Mouse (Mus musculus) ES-E14 (cell line): Measurements from ENCODE around the gene Plac9a. TPM values are rescaled to one million over a fixed set of nuclear protein-coding genes. Genes with fewer than 3 reads are reported as not detected.
A peak's percentile ranks its signal among the peaks of the same experiment; 100 is the strongest.

Experiments used
- DNase-seq: peaks from one replicate; pipeline ENCODE4 v3.0.0-alpha.2; 2013; ENCODE audit warnings: low read depth, low spot score
- H3K27ac ChIP-seq: 2 replicates; pipeline ENCODE4 v1.5.1; 2012; ENCODE audit warnings: low read depth, mild to moderate bottlenecking, low read length, moderate library complexity, mixed read lengths; ENCODE audit not compliant: poor library complexity, insufficient read depth, severe bottlenecking
- H3K36me3 ChIP-seq: 2 replicates; pipeline ENCODE4 v1.6.1; 2012; ENCODE audit warnings: mild to moderate bottlenecking, low read length, moderate library complexity, mixed read lengths; ENCODE audit not compliant: control insufficient read depth, poor library complexity, insufficient read depth, severe bottlenecking
- H3K4me1 ChIP-seq, 2 experiments: fragments of 150-350 bp in 1 of 2; sonication (generic) in 1 of 2; 2 replicates each; pipeline ENCODE4 v1.6.1; 2012; ENCODE audit warnings: low read length in 2 of 2, mild to moderate bottlenecking in 1 of 2, mixed read lengths in 1 of 2; ENCODE audit not compliant: control insufficient read depth in 2 of 2, insufficient read depth in 2 of 2, poor library complexity in 1 of 2
- H3K4me3 ChIP-seq, 2 experiments: fragments of 150-350 bp in 1 of 2; sonication (generic) in 1 of 2; 2 replicates each; pipeline ENCODE4 v1.5.1; 2012; ENCODE audit warnings: low read length in 2 of 2, low read depth in 1 of 2, mild to moderate bottlenecking in 1 of 2, mixed read lengths in 1 of 2; ENCODE audit not compliant: insufficient read depth in 1 of 2, poor library complexity in 1 of 2, severe bottlenecking in 1 of 2
- H3K9ac ChIP-seq: 2 replicates; pipeline ENCODE4 v1.6.1; 2012; ENCODE audit warnings: low read depth, mild to moderate bottlenecking, low read length, mixed read lengths; ENCODE audit not compliant: poor library complexity, insufficient read depth, severe bottlenecking
- H3K9me3 ChIP-seq: fragments of 150-350 bp; sonication (generic); 2 replicates; pipeline ENCODE4 v1.6.1; 2012; ENCODE audit warnings: low read depth, mild to moderate bottlenecking, low read length; ENCODE audit not compliant: control insufficient read depth, insufficient read depth
- CHD2 ChIP-seq: IDR thresholded peaks from 2 replicates; pipeline ENCODE4 v1.6.1; 2014; ENCODE audit warnings: mild to moderate bottlenecking, low read depth, low read length, inconsistent platforms
- HCFC1 ChIP-seq: IDR thresholded peaks from 2 replicates; pipeline ENCODE4 v1.6.1; 2012; ENCODE audit warnings: low read length, inconsistent platforms, borderline replicate concordance; ENCODE audit not compliant: insufficient read depth
- MAFK ChIP-seq: IDR thresholded peaks from 2 replicates; pipeline ENCODE4 v1.6.1; 2014; ENCODE audit warnings: mild to moderate bottlenecking, low read depth, low read length, inconsistent platforms; ENCODE audit not compliant: insufficient read depth
- ZC3H11A ChIP-seq: IDR thresholded peaks from 2 replicates; pipeline ENCODE4 v1.6.1; 2012; ENCODE audit warnings: low read depth, mild to moderate bottlenecking, inconsistent platforms, low read length, borderline replicate concordance
- ZNF384 ChIP-seq: IDR thresholded peaks from 2 replicates; pipeline ENCODE4 v1.6.1; 2012; ENCODE audit warnings: low read depth, low read length, inconsistent platforms
- in situ Hi-C, 2 experiments: fragments of 600-800 bp; cut with MboI; formaldehyde crosslinking; loops; one replicate each; pipeline ENCODE4 v1.15.1; 2025; ENCODE audit warnings: low sequenced_read_pairs in 2 of 2, inconsistent platforms in 1 of 2; ENCODE audit not compliant: unreplicated experiment in 2 of 2
- total RNA-seq: library from RNA; depleted of rRNA; stranded (reverse); fragments of 300-350 nt; gene quantifications from 2 replicates; pipeline ENCODE4 v1.2.3, GENCODE M21; 2012; rRNA removed

Gene Plac9a
- total RNA-seq, 1 experiment: 6.5 TPM

- no peaks in the 10 kb centered on the region for H3K9me3 ChIP-seq
- in situ Hi-C loops: no loop called here
- TF ChIP-seq ZNF384 (no peak), HCFC1 (no peak), ZC3H11A (no peak), MAFK (no peak), CHD2 (no peak)
These were observed 61.9 kb downstream of the Plac9a start for GRCm38 (mm10) chr14:25840961-25841360.

GRCm38 (mm10) chr14:25839791-25840190, 63.1 kb downstream of the Plac9a start:
- peaks cover 0 to 9% of the 10 kb centered on the region in 2 experiments; a peak in 3 of 4 replicates for H3K4me1 ChIP-seq
- in situ Hi-C loops: no loop called here
- H3K27ac ChIP-seq: peak overlapping the region; percentile 91; the same call in 1 of the 2 replicates
- H3K9ac ChIP-seq: no peak overlapping the region
- H3K4me3 ChIP-seq: no peak overlapping the region
- H3K36me3 ChIP-seq: peaks cover 3% of the 10 kb centered on the region; the same call in 1 of the 2 replicates
- DNase-seq: no peak
- no peak for TF ChIP-seq HCFC1
- TF ChIP-seq CHD2: no peak
- no peak for TF ChIP-seq ZC3H11A
- no peak for TF ChIP-seq ZNF384
- TF ChIP-seq MAFK: no peak
- H3K9me3 ChIP-seq: no peaks in the 10 kb centered on the region

More at GRCm38 (mm10) chr14:25840961-25841360, 61.9 kb downstream of the Plac9a start:
- Histone ChIP-seq H3K36me3 (peaks cover 3% of the 10 kb centered on the region; the same call in 1 of the 2 replicates), H3K4me1 (peaks cover 0 to 9% of the 10 kb centered on the region in 2 experiments; a peak in 3 of 4 replicates), H3K27ac (peak overlapping the region; percentile 91; the same call in 1 of the 2 replicates), H3K4me3 (peak overlapping the region in 1 of 2 experiments; percentile 82; a peak in 1 of 4 replicates), H3K9ac (no peak overlapping the region)
- DNase-seq: no peak

- in situ Hi-C loops: no loop called here
- DNase-seq: no peak
- H3K4me1 ChIP-seq: peaks cover 0 to 5% of the 10 kb centered on the region in 2 experiments; a peak in 2 of 4 replicates
- no peak overlapping the region for H3K9ac ChIP-seq
- no peak overlapping the region for H3K27ac ChIP-seq
- no peak for TF ChIP-seq MAFK
- TF ChIP-seq ZC3H11A: no peak
- no peak for TF ChIP-seq HCFC1
- TF ChIP-seq CHD2: no peak
- no peak for TF ChIP-seq ZNF384
- H3K36me3 ChIP-seq: no peaks in the 10 kb centered on the region
- no peaks in the 10 kb centered on the region for H3K9me3 ChIP-seq
- H3K4me3 ChIP-seq: no peak overlapping the region
These were observed 64.5 kb downstream of the Plac9a start for GRCm38 (mm10) chr14:25838411-25838810.

Other genes starting within 250 kb of the Plac9a start
- gene Ppif, start 208.9 kb downstream of the Plac9a start, total RNA-seq: 24.9 and 27.0 TPM in 2 replicates
- gene Zcchc24, start 134.1 kb downstream of the Plac9a start, total RNA-seq: 4.1 and 5.7 TPM in 2 replicates
- 17.0 and 18.7 TPM in 2 replicates for gene Anxa11, start 60.9 kb downstream of the Plac9a start, total RNA-seq
- 1.7 and 2.4 TPM in 2 replicates for gene Tmem254a, start 24.6 kb upstream of the Plac9a start, total RNA-seq
- gene Cphx1, start 35.2 kb upstream of the Plac9a start, total RNA-seq: 0.63 and 1.0 TPM in 2 replicates
- gene Duxbl1, start 75.5 kb upstream of the Plac9a start, total RNA-seq: 0.32 TPM in 1 of 2 replicates, not detected in the other
- 5.2 and 6.3 TPM in 2 replicates for gene Gm9780, start 139.6 kb upstream of the Plac9a start, total RNA-seq
- 23.6 and 25.1 TPM in 2 replicates for gene Tmem254c, start 164.3 kb upstream of the Plac9a start, total RNA-seq
- gene Cphx2, start 178.4 kb upstream of the Plac9a start, total RNA-seq: 0.49 and 1.6 TPM in 2 replicates
- 4.5 and 12.3 TPM in 2 replicates for gene Cphx3, start 179.2 kb upstream of the Plac9a start, total RNA-seq
- 7.2 and 9.1 TPM in 2 replicates for gene Duxbl2, start 215.2 kb upstream of the Plac9a start, total RNA-seq